Mouse (Mus musculus) spleen, postnatal 10 days (tissue): ENCODE data around the gene Rdh9.

Source experiments
- DNase-seq, 2 experiments: peaks; one replicate each; pipeline ENCODE4 v3.0.0; 2021 to 2022; ENCODE audit warnings: low spot score in 2 of 2

Gene Rdh9

DNA sequence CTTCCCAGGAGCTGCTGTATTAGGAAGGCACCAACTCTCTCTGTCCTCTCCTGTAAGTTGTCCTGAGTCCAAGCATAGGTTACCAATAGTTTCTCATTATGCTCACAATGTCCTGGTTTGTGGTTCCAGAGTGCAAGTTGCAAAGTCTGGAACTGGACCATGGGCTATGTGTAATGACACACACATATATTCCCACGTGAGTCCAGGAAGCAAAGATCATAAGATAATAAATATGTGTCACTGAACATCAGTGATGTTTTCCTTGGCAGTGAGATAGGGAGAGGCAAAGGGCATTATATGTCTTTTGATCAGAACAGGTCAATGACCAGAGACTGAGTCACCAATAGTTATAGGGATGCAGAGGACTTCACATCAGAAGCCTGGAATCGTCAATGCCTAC lies at the start of gene Rdh9:
Rdh9 (plus strand) TSS at position 376 of the 400 bp plus-strand sequence.
- no peak for DNase-seq

DNA sequence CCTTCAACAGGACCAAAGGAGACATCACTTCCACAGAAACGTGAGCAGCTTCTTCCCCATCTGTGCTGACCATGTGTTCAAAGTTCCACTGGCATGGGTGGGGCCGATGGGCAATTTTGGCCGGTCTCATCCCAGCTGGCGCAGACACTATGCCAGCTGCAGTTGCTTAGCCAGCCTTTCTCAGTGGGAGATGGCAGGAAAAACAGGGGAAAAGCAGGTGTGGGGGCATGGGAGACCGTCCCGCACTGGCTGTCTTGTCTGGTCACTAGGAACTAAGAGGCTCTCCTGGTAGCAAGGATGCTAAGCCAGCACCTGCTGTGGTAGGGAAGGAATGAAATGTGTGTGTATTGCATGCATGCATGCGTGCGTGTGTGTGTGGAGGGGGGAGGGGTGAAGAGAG lies 47.7 kb upstream of the Rdh9 start:
- DNase-seq = no peak

DNA sequence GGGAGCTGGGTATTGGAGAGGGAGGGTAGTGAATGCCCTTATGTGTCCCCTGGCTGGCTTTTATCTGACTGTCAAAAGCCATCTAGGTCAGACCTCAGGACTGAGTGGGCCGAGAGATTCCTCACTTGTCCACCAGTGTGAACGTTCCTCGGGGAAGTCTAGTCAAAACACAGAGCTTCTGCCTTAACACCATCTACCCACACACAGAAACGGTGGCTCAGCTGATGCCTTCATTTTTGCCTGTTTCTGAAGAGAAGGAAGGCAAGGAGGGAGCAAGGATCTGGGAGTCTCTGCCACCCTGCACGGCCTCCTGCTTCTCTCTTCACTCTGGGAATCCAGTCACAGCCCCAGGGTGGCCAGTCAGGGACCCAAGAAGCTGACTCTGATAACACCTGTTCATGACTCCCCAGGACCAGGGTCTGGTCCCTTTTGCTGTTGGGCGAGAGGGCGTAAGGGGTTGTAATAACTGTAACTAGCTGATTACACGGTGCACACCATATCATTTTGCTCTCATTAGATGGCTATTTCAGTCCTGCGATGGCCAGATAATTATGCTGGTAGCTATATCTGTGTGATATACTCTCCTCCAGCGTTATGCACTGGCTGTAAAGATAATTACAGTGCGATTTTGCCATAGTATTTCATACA lies 45.8 kb upstream of the Rdh9 start:
- DNase-seq = no peak

GRCm38 (mm10) chr10:127730933-127731310 lies 45.3 kb upstream of the Rdh9 start:
- no peak for DNase-seq

DNA sequence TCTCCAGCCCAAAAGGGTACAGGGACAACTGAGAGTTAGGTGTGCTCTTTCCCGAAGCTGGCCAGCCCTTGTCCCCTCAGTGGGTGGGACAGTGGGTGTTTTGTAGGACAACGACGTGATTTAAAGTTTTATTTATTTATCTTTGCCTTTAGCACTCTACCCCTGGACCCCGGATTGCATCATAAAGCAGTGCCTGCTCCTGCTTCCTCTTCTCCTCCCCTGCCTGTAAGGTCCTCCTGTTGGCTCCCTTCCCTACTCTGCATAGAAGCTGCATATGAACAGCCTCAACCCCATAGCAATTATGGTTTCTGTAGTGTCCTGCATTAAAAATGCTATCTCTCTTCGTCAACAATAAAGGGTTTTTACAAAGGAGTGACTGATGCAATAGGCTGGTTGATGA lies 44.8 kb upstream of the Rdh9 start:
- no peak for DNase-seq

- DNase-seq = no peak
Observed at GRCm38 (mm10) chr10:127734434-127734833, 41.8 kb upstream of the Rdh9 start.

DNA sequence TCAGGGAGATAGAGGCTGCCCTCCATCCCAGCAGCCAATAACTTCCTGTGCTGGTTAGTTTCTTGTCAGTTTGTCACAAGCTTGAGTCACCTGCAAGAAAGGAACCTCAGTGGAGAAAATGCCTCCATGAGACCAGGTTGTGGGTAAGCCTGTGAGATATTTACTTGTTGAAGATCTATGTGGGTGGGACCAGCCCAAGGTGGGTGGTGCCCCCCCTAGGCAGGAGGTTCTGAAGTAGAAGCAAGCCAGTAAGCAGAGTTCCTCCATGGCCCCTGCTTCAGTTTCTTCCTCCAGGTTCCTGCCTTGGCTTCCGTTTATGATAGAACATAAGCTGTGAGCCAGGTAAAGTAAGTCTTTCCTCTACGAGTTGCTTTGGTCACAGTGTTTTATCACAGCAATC lies 39.9 kb upstream of the Rdh9 start:
- no peak for DNase-seq

- no peak for DNase-seq
Observed at GRCm38 (mm10) chr10:127736916-127737315, 39.3 kb upstream of the Rdh9 start.

DNA sequence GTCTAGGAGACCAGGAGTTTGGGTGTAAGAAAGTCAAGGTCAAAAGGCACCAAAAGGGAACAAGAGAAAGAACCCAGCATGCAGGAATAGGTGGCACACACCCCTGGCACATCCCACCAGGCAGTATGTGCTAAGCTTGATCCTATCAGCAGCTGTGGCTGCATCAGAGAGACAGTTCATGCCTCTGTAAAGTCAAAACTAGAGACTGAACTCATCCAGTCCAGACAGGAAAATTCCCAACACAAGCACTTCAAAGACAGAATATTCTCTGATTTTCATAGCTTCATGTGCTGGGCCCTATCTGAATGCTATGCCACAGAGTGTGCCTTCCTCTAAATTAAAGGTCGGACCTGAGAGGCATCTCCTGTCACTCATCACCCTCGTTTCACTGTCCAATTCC lies 38.6 kb upstream of the Rdh9 start:
- DNase-seq = no peak

GRCm38 (mm10) chr10:127738151-127738882 lies 37.9 kb upstream of the Rdh9 start:
- peak; percentile 51 to 76 for DNase-seq

DNA sequence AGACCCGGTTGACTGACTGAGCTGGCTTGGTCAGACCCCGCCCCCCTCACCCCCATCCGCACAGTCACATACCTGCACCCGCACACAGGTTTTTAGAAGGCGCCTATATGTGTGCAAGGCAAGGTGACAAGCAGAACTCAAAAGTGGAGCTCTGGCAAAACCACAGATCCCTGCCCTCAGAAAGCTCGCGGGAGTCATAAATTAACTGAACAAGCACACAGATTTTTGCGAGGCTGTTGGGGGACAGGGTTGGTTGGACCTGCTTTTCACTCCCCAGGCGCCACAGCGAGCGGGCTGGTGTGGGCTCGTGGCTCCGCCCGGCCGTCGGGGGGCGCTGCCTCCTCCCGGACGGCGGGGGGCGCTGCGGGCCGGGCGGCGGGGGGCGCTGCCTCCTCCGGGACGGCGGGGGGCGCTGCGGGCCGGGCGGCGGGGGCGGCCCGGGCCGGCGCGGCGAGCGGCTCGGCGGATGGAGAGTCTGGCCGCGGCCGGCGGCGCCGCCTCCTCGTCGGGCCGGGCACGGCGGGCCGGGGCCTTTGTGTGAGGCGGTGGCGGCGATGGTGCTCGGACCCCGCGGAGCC lies 37.0 kb upstream of the Rdh9 start, which contains the start of gene Zbtb39:
Zbtb39 (plus strand) TSS at position 456 of the 578 bp plus-strand sequence.
- peak; percentile 74 to 82 for DNase-seq

- DNase-seq = peak; percentile 53 to 66
Observed at GRCm38 (mm10) chr10:127739661-127740161, 36.5 kb upstream of the Rdh9 start.

GRCm38 (mm10) chr10:127744661-127745060 lies 31.5 kb upstream of the Rdh9 start:
- DNase-seq = peak in 1 of 2 experiments; percentile 68

- no peak for DNase-seq
Observed at GRCm38 (mm10) chr10:127745886-127746285, 30.3 kb upstream of the Rdh9 start.

GRCm38 (mm10) chr10:127747254-127747653 lies 28.9 kb upstream of the Rdh9 start:
- no peak for DNase-seq

- no peak for DNase-seq
Observed at GRCm38 (mm10) chr10:127748847-127749612, 27.2 kb upstream of the Rdh9 start.

DNA sequence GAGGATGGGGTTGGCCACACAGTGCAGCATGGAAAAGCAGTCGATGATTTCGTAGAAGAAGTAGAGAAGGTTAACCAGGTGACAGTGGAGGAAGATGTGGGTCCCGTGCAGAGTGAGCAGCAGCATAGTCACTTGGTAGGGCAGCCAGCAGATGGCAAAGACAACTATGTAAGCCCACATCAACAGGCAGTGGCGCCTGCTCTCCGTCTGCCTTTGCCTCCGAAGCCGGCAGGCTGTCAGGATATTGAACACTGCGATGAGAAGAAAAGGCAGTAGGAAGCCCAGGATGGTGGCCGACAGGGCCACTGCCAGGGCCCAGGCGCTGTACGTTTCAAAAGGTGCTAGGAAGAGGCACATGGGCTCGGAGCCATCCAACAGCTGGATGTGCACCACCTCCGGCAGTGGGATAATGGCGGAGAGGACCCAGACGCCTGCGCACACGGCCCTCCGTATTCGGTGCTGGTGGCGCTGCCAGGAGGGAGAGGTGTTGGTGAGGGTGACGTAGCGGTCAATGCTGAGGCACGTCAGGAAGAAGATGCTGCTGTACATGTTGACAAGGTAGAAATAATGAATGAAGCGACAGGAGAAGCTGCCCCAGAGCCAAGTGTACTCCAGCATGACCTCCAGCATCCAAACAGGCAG lies 25.9 kb upstream of the Rdh9 start:
- DNase-seq = no peak

GRCm38 (mm10) chr10:127751548-127751947 lies 24.6 kb upstream of the Rdh9 start, which contains the start of gene Gpr182:
TSS of gene Gpr182 (minus strand) at chr10:127751732.
- peak in 1 of 2 experiments; percentile 17 for DNase-seq

DNA sequence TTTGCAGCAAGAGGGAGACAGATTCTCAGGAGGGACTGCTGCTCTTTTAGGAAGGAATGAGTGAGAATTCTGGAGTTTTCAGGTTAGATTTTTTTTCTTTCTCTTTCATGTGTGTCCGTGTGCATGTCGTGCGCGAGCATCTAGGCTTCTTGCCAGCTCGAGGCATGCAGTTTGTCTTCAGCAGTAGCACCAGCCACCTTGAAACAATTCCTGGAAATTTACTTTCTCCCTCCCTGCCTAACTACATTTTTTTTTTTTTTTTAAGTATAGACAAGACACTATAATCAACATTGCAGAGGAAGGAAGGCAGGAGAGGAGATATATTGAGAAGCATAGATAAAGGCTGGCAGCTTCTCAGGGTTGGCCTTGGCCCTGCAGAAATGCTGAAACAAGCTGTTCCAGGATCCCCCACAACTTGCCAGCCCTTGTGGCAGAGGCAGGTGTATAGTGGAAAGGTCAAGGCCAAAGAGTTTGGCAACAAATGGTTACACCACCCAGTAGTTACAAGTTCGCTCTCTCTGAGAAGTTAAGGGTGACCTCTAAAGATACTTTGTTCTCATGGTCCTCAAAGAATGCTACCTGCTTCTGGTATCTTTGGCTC lies 21.5 kb upstream of the Rdh9 start:
- peak in 1 of 2 experiments; percentile 7 for DNase-seq

DNA sequence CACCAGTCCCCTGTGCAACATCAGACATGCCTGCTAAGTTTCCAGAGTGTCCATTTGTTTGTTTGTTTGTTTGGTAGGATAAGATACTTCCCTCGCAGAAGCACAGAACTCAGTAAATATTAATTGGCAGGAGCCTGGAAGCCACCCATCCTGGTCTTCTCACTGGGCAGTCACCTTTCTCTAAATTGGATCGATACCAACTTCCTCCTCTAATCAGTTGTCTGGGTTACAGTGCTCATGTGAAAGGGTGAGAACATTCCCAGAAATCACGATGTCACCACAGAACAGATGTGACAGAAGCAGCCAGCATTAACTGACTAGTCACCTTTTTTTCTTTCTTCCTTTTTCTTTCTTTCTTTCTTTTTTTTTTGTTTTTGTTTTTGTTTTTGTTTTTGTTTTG lies 20.9 kb upstream of the Rdh9 start:
- DNase-seq = peak in 1 of 2 experiments; percentile 3
